Mouse (Mus musculus) heart, postnatal 0 days (tissue): ENCODE results near the gene Cry2. TPM values are rescaled to one million over a fixed set of nuclear protein-coding genes. Genes with fewer than 3 reads are reported as not detected.

Experiments used
- ATAC-seq: fragments of 200-750 bp; cut with Nextera tagmentation; 2 replicates; pipeline ENCODE4 v1.8.0; 2017; ENCODE audit warnings: low read depth, moderate number of reproducible peaks, moderate library complexity; ENCODE audit not compliant: insufficient read depth
- DNase-seq: peaks from one replicate; pipeline ENCODE4 v3.0.0-alpha.2; 2016; ENCODE audit warnings: low spot score
- H3K27ac ChIP-seq: fragments of 300-500 bp; sonication (generic); 2 replicates; pipeline ENCODE4 v1.5.1; 2014; ENCODE audit warnings: low read depth, mild to moderate bottlenecking
- H3K27me3 ChIP-seq: fragments of 300-500 bp; sonication (generic); 2 replicates; pipeline ENCODE4 v1.6.1; 2014; ENCODE audit warnings: low read length, mixed read lengths; ENCODE audit not compliant: control insufficient read depth, insufficient read depth
- H3K36me3 ChIP-seq: fragments of 300-500 bp; sonication (generic); replicated peaks from 2 replicates; pipeline ENCODE4 v1.6.1; 2014; ENCODE audit warnings: low read length, mixed read lengths; ENCODE audit not compliant: control insufficient read depth, insufficient read depth
- H3K4me1 ChIP-seq: fragments of 300-500 bp; sonication (generic); 2 replicates; pipeline ENCODE4 v1.6.1; 2014; ENCODE audit warnings: antibody characterized with exemption; ENCODE audit not compliant: control insufficient read depth, insufficient read depth
- H3K4me2 ChIP-seq: fragments of 300-500 bp; sonication (generic); 2 replicates; pipeline ENCODE4 v1.6.1; 2014; ENCODE audit warnings: low read depth, mild to moderate bottlenecking, low read length, moderate library complexity
- H3K4me3 ChIP-seq: fragments of 300-500 bp; sonication (generic); 2 replicates; pipeline ENCODE4 v1.5.1; 2014; ENCODE audit warnings: low read depth, low read length
- H3K9ac ChIP-seq: fragments of 300-500 bp; sonication (generic); replicated peaks from 2 replicates; pipeline ENCODE4 v1.6.1; 2014; ENCODE audit warnings: low read depth, low read length, mixed read lengths
- H3K9me3 ChIP-seq: fragments of 300-500 bp; sonication (generic); replicated peaks from 2 replicates; pipeline ENCODE4 v1.6.1; 2016; ENCODE audit warnings: low read length; ENCODE audit not compliant: control insufficient read depth
- CTCF ChIP-seq: IDR thresholded peaks from 2 replicates; pipeline ENCODE4 v1.5.1; 2016; ENCODE audit warnings: antibody characterized with exemption, control low read depth, low read depth
- EP300 ChIP-seq: IDR thresholded peaks from 2 replicates; pipeline ENCODE4 v1.6.1; 2016; ENCODE audit warnings: antibody characterized with exemption, low read depth
- WGBS: fragments of 180-500 bp; shearing (Covaris S2); extraction: QIAGEN DNeasy Blood & Tissue Kit; methylation state at CpG from one replicate; pipeline ENCODE4 v1.1.7; 2014; 5-methylcytosine and 5-hydroxymethylcytosine counted together
- polyA plus RNA-seq: library from polyadenylated mRNA; unstranded; fragments of >200 nt; fragmentation: Nextera tagmentation; extraction: Ambion mirVana; gene quantifications from 2 replicates; pipeline ENCODE4 v1.2.1, GENCODE M21; 2015
- total RNA-seq: library from RNA; depleted of rRNA; stranded (reverse); fragments of >200 nt; gene quantifications from 2 replicates; pipeline ENCODE4 v1.2.3, GENCODE M21; 2014; ENCODE audit warnings: low replicate concordance

Gene Cry2
- total and polyA plus RNA-seq, 2 experiments from 2014 or later = 9.5 to 17.3 TPM

- Histone ChIP-seq H3K4me3 (no peak overlapping the region), H3K9me3 (no peaks in the 10 kb centered on the region), H3K9ac (no peak overlapping the region), H3K36me3 (peaks cover 92% of the 10 kb centered on the region), H3K27ac (no peak overlapping the region), H3K27me3 (no peaks in the 10 kb centered on the region), H3K4me1 (no peaks in the 10 kb centered on the region), H3K4me2 (no peak overlapping the region)
- DNase-seq = no peak
- 87% methylated on average over 18 of the region's 18 CpGs for WGBS
- ATAC-seq = no peak
- TF ChIP-seq EP300 (no peak), CTCF (no peak)
These were observed 25.4 kb downstream of the Cry2 start for GRCm38 (mm10) chr2:92408309-92409045.

GRCm38 (mm10) chr2:92405687-92406086, 28.2 kb downstream of the Cry2 start:
- Histone ChIP-seq H3K27me3 (peaks cover 3% of the 10 kb centered on the region), H3K4me2 (no peak overlapping the region), H3K9ac (no peak overlapping the region), H3K36me3 (peaks cover 64% of the 10 kb centered on the region), H3K27ac (no peak overlapping the region), H3K9me3 (no peaks in the 10 kb centered on the region), H3K4me1 (no peaks in the 10 kb centered on the region), H3K4me3 (no peak overlapping the region)
- TF ChIP-seq EP300 (no peak), CTCF (no peak)
- WGBS = 93% methylated on average over 7 of the region's 7 CpGs
- DNase-seq = no peak
- no peak for ATAC-seq

GRCm38 (mm10) chr2:92404737-92405136, 29.1 kb downstream of the Cry2 start:
- no peak overlapping the region for H3K27ac ChIP-seq
- no peaks in the 10 kb centered on the region for H3K4me1 ChIP-seq
- no peak for TF ChIP-seq EP300
- H3K36me3 ChIP-seq = peaks cover 55% of the 10 kb centered on the region
- no peak overlapping the region for H3K4me3 ChIP-seq
- no peak overlapping the region for H3K4me2 ChIP-seq
- DNase-seq (no peak), ATAC-seq (no peak)
- peaks cover 9% of the 10 kb centered on the region for H3K27me3 ChIP-seq
- no peaks in the 10 kb centered on the region for H3K9me3 ChIP-seq
- whole genome bisulfite sequencing = 78% methylated on average over 6 of the region's 6 CpGs
- no peak overlapping the region for H3K9ac ChIP-seq

GRCm38 (mm10) chr2:92403776-92404319, 30.0 kb downstream of the Cry2 start:
- 92% methylated on average over 5 of the region's 5 CpGs for WGBS
- peaks cover 46% of the 10 kb centered on the region for H3K36me3 ChIP-seq

GRCm38 (mm10) chr2:92402591-92403326, 31.1 kb downstream of the Cry2 start:
- Histone ChIP-seq H3K27me3 (peaks cover 9% of the 10 kb centered on the region), H3K4me3 (no peak overlapping the region), H3K9ac (no peak overlapping the region), H3K9me3 (no peaks in the 10 kb centered on the region), H3K27ac (no peak overlapping the region), H3K36me3 (peaks cover 35% of the 10 kb centered on the region), H3K4me1 (no peaks in the 10 kb centered on the region), H3K4me2 (no peak overlapping the region)
- WGBS = 74% methylated on average over 4 of the region's 4 CpGs
- TF ChIP-seq CTCF = no peak
- TF ChIP-seq EP300 = no peak
- no peak for DNase-seq
- no peak for ATAC-seq

More at GRCm38 (mm10) chr2:92403776-92404319, 30.0 kb downstream of the Cry2 start:
- ATAC-seq (no peak), DNase-seq (no peak)
- TF ChIP-seq CTCF (no peak), EP300 (no peak)
- Histone ChIP-seq H3K4me3 (no peak overlapping the region), H3K27ac (no peak overlapping the region), H3K4me2 (no peak overlapping the region), H3K4me1 (no peaks in the 10 kb centered on the region), H3K27me3 (peaks cover 9% of the 10 kb centered on the region), H3K9me3 (no peaks in the 10 kb centered on the region), H3K9ac (no peak overlapping the region)
